Mouse (Mus musculus): ENCODE measurements around the gene Kbtbd13. TPM values are rescaled to one million over a fixed set of nuclear protein-coding genes. Genes with fewer than 3 reads are reported as not detected.

Gene Kbtbd13
- total and polyA plus RNA-seq, 3 experiments: not detected

DNA sequence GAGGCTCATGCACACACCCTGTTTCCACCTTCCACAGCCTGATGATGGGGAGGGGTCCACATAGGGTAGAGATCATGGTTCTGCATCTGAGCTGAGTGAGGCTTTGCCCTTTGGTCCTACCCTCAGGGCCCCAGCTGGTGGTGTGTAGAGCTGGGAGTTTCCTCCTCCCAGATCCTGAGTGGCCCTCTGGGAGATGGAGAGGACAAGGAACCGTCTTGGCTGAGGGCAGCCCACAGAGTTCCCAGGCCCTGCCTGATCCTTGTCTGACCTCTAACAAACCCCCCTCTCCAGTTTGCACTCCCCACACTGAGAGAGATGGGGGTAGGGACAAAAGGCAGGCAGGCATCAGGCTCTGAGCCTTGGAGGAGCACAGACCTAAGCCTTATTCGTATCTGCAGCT, 2.9 kb upstream of the Kbtbd13 start:
- H3K79me2 ChIP-seq (replicated peaks; ENCODE audit: control insufficient read depth, extremely low read depth, insufficient read depth, poor library complexity, severe bottlenecking): no peaks in the 10 kb centered on the region
- H3K9me3 ChIP-seq (replicated peaks; ENCODE audit: low read length): peaks cover 4% of the 10 kb centered on the region
- dilution Hi-C loops (cut with MboI; ENCODE audit: extremely low pct_ligation_motif_present, extremely low pct_unique_long_range_greater_than_20kb, low sequenced_read_pairs): no loop called here
- in situ Hi-C loops (cut with MboI; ENCODE audit: low pct_ligation_motif_present, low pct_unique_long_range_greater_than_20kb, low sequenced_read_pairs): no loop called here
- TF ChIP-seq SMC3 (IDR thresholded peaks at IDR 0.05; ENCODE audit: low read depth, low read length): no peak
- TF ChIP-seq TBP (conservative IDR thresholded peaks at IDR 0.05; ENCODE audit: low read depth, low read length): no peak
- no peak for TF ChIP-seq CHD1 (IDR thresholded peaks at IDR 0.05; ENCODE audit: low read depth, low read length)
- TF ChIP-seq USF1 (IDR thresholded peaks at IDR 0.05; ENCODE audit: low read depth, low read length): no peak
- no peak for TF ChIP-seq HCFC1 (IDR thresholded peaks at IDR 0.05; ENCODE audit: low read depth, low read length)
- TF ChIP-seq GABPA (IDR thresholded peaks at IDR 0.05; ENCODE audit: insufficient replicate concordance, low read depth, low read length): no peak
- TF ChIP-seq BHLHE40 (IDR thresholded peaks at IDR 0.05; ENCODE audit: low read depth, low read length): no peak
- no peak for TF ChIP-seq PAX5 (IDR thresholded peaks at IDR 0.05; ENCODE audit: low read length)
- no peak for TF ChIP-seq SIN3A (IDR thresholded peaks at IDR 0.05; ENCODE audit: low read length)
- no peak for TF ChIP-seq NRF1 (IDR thresholded peaks at IDR 0.05; ENCODE audit: low read depth, low read length)
- no peak for TF ChIP-seq CHD2 (IDR thresholded peaks at IDR 0.05; ENCODE audit: low read length)
- no peak for TF ChIP-seq TCF12 (IDR thresholded peaks at IDR 0.05; ENCODE audit: low read depth, low read length)
- TF ChIP-seq MAFK (IDR thresholded peaks at IDR 0.05; ENCODE audit: insufficient replicate concordance, low read length): no peak
- no peak for TF ChIP-seq MEF2A (IDR thresholded peaks at IDR 0.05; ENCODE audit: borderline replicate concordance, low read depth, low read length)
- TF ChIP-seq UBTF (IDR thresholded peaks at IDR 0.05; ENCODE audit: low read depth, low read length): no peak
- no peak for TF ChIP-seq RAD21 (IDR thresholded peaks at IDR 0.05; ENCODE audit: low read depth, low read length)
- peaks cover 0 to 12% of the 10 kb centered on the region in 2 experiments; a peak in 3 of 4 replicates for H3K4me1 ChIP-seq (ENCODE audit: control insufficient read depth in 1 of 2, insufficient read depth in 2 of 2)
- no peak overlapping the region for H3K9ac ChIP-seq (ENCODE audit: insufficient read depth, low read depth)
- DNase-seq (ENCODE audit: extremely low read depth): no peak
- H3K4me2 ChIP-seq (ENCODE audit: insufficient read depth, low read depth, poor library complexity, severe bottlenecking): no peak overlapping the region
- no peaks in the 10 kb centered on the region for H3K36me3 ChIP-seq (replicated peaks in 1 of 2; ENCODE audit: control insufficient read depth in 1 of 2, insufficient read depth in 1 of 2, low read length in 1 of 2)
- H3K27me3 ChIP-seq (replicated peaks): peaks cover 7% of the 10 kb centered on the region
- H3K4me3 ChIP-seq (replicated peaks in 1 of 3; ENCODE audit: low read depth in 2 of 3, low read length in 2 of 3, poor library complexity in 1 of 3): no peak overlapping the region
- no peak overlapping the region for H3K27ac ChIP-seq (ENCODE audit: insufficient read depth, low read depth)

DNA sequence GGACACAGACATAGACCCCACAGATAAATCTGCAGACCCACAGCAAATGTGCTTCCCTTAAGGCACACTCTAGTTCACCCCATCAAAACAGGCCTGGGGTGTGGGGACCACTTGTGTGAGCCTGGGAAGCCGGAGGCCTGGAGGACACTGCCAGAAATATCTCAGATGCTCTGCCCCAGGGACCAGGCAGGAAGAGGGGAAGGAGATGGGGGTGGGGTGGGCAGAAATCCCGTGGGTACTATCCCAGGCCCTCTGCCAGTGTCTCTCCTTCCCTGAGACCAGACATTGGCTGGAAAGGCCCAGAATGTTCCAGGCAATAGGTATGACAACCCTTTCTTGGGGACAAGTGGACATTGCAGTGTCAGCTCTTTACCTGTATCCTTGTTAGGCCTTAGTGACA, 2.2 kb upstream of the Kbtbd13 start:
- in situ Hi-C loops (cut with MboI; ENCODE audit: low pct_ligation_motif_present, low pct_unique_long_range_greater_than_20kb, low sequenced_read_pairs): no loop called here

More for the DNA sequence above, 2.2 kb upstream of the Kbtbd13 start:
- no peak for DNase-seq (ENCODE audit: extremely low read depth)
- Histone ChIP-seq H3K4me2 (ENCODE audit: insufficient read depth, low read depth, poor library complexity, severe bottlenecking) (no peak overlapping the region), H3K27me3 (replicated peaks) (peaks cover 7% of the 10 kb centered on the region), H3K9ac (ENCODE audit: insufficient read depth, low read depth) (no peak overlapping the region), H3K4me1 (ENCODE audit: control insufficient read depth in 1 of 2, insufficient read depth in 2 of 2) (peaks cover 0 to 12% of the 10 kb centered on the region in 2 experiments; a peak in 3 of 4 replicates), H3K4me3 (replicated peaks in 1 of 3; ENCODE audit: low read depth in 2 of 3, low read length in 2 of 3, poor library complexity in 1 of 3) (no peak overlapping the region), H3K79me2 (replicated peaks; ENCODE audit: control insufficient read depth, extremely low read depth, insufficient read depth, poor library complexity, severe bottlenecking) (no peaks in the 10 kb centered on the region), H3K36me3 (replicated peaks in 1 of 2; ENCODE audit: control insufficient read depth in 1 of 2, insufficient read depth in 1 of 2, low read length in 1 of 2) (no peaks in the 10 kb centered on the region), H3K9me3 (replicated peaks; ENCODE audit: low read length) (peaks cover 4% of the 10 kb centered on the region), H3K27ac (ENCODE audit: insufficient read depth, low read depth) (no peak overlapping the region)
- TF ChIP-seq ETS1 (conservative IDR thresholded peaks at IDR 0.05; ENCODE audit: low read depth, low read length) (no peak), PAX5 (IDR thresholded peaks at IDR 0.05; ENCODE audit: low read length) (no peak), CHD1 (IDR thresholded peaks at IDR 0.05; ENCODE audit: low read depth, low read length) (no peak), NRF1 (IDR thresholded peaks at IDR 0.05; ENCODE audit: low read depth, low read length) (no peak)
- dilution Hi-C loops (cut with MboI; ENCODE audit: extremely low pct_ligation_motif_present, extremely low pct_unique_long_range_greater_than_20kb, low sequenced_read_pairs): no loop called here

All from CH12.LX (cell line).